Mouse (Mus musculus) frontal cortex, postnatal 14 days (tissue): Measurements from ENCODE around the gene Slc39a5.

Experiments
- DNase-seq, 2 experiments: peaks; one replicate each; pipeline ENCODE4 v3.0.0; 2022; ENCODE audit warnings: low spot score in 2 of 2

The Slc39a5 gene

DNA sequence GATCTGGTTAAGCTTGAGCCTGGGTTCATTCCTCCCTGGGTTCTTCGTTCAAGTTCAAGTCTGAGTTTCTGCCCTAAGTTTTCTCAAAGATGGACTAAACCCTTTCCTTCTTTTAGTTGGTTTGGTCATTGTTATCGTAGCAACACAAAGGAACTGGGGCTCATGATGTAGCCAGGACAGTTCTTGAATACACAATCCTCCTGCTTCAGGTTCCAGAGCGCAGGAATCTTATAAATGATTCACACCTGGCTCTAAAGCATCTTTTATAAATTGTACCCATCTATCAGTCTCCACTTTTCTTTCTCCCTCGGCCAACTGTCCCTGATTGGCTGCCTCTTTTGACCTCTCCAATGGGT is 25.0 kb downstream of the Slc39a5 start:
- no peak for DNase-seq

DNA sequence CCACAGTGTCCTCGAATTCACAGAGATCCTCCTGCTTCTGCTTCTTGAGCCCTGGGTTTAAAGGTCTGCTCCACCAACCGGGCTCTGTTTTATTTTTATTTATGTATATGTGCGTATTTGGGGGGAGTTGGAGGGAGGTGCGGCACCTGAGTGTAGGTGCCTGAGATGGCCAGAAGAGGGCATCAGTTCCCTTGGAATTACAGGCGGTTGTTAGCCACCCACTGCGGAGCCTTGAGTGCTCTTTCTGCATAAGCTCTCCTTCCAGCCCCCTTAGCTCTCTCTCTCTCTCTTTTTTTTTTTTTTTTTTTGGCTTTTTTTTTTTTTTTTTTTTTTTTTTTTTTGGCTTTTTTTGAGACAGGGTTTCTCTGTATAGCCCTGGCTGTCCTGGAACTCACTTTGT is 26.6 kb downstream of the Slc39a5 start:
- no peak for DNase-seq

DNA sequence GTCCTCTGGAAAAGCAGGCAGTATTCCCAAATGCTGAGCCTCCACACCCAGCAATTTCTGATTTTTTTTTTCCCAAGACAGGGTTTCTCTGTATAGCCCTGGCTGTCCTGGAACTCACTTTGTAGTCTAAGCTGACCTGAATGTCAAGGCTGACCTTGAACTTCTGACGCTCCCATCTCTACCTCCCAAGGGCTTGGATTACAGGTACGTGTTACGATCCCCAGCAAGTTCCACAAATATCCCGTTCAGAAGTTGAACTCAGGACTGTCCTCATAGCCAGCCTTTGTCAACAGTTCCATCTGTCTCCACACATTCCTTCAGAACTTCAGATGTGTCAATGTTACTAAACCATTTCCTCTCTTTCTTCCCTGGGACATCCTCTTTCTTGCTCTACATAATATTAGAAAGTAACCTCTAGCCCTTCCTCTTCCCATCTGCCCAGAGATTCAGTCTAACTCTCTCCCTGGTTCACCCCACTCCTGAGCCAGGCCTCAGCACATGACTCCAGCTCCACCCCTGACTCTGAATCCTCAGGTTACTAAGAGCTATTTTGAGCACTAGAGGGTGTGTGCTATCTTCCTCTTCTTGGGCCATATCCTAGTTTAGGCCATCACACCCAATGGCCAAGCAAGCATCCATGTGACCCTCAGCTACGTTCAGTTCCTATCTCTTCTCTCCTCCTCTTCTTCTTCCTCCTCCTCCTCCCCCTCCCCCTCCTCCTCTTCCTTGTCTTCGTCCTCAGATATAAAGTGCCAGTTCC is 27.9 kb downstream of the Slc39a5 start:
- no peak for DNase-seq

DNA sequence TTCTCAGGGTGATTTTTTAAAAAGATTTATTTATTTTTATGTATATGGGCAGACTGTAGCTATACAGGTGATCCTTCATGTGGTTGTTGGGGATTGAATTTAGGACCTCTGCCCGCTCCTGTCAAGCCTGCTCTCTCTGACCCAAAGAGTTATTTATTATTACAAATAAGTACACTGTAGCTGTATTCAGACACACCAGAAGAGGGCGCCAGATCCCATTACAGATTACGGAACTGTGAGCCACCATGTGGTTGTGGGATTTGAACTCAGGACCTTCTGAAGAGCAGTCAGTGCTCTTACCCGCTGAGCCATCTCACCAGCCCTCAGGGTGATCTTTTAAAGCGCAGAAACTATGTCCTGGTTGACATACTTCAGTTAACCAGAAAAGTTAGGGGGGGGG is 28.9 kb downstream of the Slc39a5 start:
- DNase-seq: no peak

DNA sequence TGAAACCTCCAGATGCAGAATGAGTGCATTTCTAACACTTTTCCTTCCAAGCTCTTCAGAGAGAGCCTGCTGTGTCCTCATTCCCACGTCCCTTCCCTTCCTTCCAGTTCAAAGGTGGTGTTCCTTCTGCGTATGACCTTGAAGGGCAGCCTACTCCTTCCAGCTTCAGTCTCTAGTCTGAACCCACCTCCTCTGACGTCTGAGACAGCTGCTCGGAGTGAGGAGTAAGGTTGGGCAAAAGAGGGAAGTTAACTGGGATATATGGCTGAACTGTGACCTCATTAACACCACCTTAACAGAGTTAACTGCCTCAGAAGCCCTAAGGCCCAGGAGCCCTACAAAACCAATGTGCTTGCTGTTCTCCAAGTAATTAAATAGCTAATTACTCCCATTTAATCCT is 30.4 kb downstream of the Slc39a5 start:
- DNase-seq: no peak

DNA sequence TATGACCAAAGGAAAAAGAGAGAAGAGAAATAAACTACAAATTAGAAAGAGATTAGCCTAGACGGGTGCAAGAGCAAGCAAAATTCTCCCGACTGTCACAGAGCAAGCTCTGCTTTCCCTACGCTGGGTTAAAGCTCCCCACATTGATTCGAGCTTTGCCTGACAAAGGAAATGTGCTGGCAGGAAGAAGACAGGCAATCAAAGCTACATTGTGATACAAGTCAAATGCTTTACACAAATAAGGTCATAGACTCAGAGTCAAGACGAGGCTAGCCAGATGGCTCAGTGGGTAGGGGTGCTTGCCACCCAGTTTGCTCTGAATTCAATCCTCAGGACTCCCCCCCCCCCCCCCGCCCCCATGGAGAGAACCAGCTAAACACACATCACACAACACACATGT is 31.0 kb downstream of the Slc39a5 start:
- DNase-seq: no peak

DNA sequence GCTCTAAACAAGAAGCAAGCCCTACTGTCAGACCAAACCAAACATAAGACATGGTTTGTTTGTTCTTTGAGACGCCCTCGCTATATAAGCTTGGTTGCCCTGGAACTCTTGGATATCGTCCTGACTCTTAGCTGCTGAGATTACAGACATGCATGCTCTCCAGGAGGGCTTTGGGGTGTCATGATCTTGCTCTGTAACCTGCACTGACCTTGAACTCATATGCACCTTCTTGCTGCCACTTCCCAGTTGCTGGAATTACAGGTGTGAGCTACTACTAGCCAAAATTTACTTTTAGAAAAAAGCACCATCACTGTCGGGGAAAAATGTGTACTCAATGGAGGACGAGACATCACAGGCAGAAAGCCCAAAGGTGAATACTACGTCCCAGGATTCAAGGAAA is 31.4 kb downstream of the Slc39a5 start:
- DNase-seq: no peak

DNA sequence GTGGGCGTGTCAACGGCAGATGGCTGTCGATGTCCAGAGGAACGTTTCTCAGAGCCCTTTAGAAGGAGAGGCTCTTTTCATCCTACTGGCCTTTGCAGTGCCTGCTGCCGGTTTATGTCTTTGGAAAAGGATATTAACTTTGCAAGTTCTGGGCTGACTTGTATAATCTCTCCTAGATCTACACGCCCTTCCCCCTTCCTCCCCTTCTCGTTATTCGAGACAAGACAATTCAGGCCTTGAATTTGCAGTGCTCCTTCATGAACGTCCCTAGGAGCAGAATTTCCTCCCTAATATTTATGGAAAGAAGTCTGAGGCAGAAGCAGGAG is 31.8 kb downstream of the Slc39a5 start:
- DNase-seq: no peak

DNA sequence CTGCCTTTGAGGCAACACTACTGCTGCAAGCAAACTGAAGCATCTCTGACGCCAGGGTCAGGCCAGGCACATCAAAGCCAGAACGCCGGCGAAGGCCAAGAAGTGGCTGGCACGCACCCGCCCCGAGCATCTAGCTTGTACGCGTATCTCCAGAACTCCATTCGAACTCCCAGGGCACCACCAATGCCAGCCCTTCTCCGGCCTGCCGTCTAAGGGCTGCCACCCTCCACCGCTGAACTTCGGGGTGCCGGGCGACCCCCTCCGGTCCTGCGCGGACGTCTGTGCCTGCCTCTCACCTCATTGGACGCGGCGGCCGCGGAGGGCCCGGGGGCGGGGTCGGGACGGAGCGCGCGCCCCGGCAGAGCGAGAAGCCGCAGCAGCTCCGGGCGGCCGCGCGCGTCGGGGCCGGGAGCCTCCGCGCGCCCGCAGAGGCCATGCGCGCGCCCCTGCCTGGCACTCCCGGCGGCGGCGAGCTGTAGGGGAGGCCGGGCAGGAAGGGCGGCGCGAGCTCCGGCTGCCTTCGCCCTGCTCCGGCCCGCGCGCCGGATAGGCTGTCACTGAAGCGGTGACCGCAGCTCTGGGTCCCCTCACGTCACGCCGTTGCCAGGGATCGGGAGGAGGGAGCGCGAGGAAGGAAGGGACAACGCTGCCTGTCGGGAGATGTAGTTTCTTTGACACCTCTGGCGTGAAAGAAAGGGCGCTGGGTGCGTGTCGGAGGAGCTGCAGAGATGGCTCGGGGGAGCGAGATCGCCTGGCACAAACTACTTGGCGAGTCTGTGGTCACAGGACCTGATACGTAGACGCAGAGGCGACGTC is 32.4 kb downstream of the Slc39a5 start, which contains the start of gene Coq10a:
Coq10a (minus strand) TSS at position 596 of the 816 bp plus-strand sequence.
- DNase-seq: peak; percentile 86 to 92

DNA sequence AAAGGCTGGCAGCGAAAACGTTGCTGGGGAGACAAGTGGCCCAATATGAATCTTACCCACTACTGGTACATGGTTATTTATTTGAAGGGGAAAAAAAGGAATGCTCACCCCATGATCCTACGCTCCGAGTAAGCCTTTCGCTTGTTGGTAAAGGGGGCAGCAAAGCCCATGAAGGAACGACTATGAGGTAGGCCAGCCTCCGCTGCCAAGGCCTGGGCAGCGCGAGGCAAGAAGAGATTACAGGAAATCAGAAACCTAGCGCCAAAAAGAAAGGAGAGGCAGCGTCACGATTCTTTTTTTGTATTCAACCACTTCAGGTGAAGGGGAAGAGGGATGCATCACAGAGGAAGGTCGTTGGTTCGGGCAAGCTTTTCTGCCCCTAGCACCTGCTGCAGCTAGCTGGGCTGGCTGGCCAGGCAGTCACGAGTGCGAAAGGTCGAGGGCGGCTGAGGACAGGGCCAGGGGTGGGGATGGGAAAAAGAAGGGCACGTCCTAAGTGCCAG is 33.1 kb downstream of the Slc39a5 start:
- no peak for DNase-seq

DNA sequence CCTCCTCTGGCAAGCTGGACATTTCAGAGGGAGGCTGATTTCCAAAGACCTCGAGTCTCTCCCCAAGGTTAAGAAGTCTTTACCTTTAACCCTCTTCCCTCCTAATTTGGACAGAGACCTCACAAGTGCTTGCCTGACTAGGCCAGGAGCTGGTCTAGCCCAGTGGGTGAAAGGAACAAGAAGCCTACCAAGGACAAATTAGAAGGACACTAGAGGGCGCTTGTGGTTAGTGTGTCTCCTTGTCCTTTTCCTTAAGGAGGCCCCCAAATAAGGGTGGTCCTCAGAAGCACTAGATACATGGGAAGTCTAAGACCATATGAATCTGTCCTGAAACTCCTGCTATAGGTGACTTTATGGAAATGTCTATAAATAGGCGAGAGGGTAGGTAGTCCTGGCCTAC is 38.5 kb downstream of the Slc39a5 start:
- no peak for DNase-seq

DNA sequence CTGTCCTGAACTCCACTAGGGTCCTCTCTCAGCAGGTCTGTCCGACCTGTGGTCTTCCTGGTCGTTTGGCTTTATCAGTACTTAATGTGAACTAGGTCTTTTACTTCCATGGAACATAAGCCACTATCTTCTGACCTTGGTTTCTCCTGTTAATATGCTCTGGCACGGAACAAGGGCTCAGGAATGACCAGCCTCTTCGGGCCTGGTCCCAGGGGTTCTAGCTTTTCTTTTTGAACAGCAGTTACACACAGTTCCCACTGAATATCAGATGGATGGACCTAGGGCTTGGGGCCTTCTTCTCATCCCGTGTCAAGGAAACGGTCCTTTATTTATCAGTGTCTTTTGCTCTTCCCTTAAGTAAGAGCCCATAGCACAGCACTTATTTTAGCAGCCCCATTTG is 39.2 kb downstream of the Slc39a5 start:
- no peak for DNase-seq

DNA sequence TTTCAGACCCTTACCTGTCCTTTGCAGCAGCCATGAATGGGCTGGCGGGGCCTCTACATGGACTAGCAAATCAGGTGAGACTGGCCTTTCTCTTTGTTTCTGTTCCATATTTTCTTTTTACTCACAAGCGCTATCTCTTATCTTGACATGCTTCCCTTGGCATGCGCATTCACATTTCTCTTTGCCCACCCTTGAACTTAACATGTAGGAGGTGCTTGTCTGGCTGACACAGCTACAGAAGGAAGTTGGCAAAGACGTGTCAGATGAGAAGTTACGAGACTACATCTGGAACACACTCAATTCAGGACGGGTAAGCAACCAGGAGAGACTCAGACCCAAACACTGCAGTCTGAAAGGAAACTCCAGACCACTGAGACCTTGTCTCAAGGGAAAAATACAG is 41.8 kb downstream of the Slc39a5 start:
- no peak for DNase-seq

DNA sequence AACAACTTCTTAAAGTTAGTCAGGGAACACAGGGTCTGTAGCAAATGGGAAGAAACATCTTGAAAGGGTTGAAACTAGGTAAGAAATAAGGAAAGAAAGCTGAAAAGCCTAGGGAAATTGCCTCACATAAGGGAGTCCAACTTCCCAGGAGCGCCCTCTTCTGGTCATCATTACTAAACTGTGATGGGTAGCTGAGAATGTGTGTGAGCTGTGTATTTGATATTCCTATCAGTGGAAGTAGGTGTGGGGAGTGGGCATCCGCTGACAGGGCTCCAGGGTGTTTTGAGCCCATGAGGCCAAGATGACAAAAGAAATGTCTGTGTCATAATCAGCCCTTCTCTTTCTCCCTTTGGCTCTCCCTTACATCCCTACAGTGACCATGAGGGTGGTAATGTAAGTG is 42.2 kb downstream of the Slc39a5 start:
- DNase-seq: peak in 1 of 2 experiments; percentile 32

DNA sequence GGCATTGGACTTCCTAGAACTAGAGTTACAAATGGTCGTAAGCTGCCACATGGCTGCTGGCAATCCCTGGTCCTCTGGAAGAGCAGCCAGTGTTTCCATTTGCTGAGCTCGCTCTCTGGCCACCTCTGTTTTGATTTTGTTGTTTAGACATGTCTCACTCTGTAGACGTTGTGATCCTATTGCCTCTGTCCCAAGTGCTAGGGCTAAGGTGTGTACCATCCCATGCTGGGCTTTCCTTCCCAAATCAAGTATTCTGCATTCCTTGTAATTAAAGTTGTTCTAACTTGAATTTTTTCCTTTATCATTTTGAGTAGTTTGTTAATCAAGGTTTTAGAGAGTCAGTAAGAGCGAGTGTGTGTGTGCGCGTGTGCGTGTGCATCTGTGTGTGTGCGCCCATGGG is 53.5 kb downstream of the Slc39a5 start:
- no peak for DNase-seq
